Mouse (Mus musculus): ENCODE results near the gene Nppb.

DNA sequence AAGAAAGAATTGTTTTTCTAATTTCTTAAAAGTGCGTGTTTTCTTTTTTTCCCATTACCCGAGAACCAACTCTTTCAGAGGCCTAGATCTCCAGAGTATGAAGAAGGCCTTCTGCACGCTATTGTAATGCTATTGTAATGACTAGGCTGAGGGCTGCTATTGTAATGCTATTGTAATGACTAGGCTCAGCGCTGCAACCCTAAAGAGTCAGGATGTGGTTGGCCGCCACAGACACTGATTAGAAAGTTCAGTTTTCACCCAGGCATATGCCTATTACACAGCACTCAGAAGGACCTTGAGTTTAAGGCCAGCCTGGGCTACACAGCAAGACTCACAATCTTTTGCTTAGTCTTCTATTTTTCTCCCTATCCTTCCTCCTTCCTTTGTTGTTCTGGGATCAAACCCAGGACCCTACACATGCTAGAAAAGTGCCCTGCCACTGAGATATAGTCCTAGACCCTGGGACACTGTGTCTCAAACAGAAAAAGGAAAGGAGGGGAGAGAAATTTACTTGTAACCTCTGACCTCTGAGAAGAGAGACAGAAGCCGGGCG lies 48.3 kb downstream of the Nppb start:
- no peak for TF ChIP-seq EP300 (IDR thresholded peaks at IDR 0.05; ENCODE audit: low read depth)
- no peak for TF ChIP-seq CTCF (IDR thresholded peaks at IDR 0.05; ENCODE audit: low read depth)

Data from liver, embryonic 14.5 days (tissue).